ENCODE assay signal across 11 mouse cellular contexts in the genomic region with DNA sequence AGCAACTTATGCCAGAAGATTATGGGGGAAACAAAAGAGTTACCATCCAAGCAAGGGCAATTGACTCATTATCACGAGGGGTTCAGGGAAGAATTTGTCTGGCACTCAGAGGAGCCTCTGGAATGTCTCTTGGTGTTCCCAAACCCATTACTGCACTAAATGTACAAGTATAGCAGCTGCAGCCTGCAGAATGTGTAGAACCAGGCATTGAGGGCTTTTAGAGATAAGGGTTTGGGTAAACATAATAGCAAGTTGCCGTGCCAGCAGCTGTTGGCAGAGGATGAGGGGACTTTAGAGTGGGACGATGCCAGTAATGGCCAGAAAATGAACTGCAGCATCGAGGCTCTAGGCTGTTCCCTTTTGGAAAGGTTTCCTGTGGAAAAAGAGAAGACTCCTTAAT. TPM values are rescaled to one million over a fixed set of nuclear protein-coding genes. Genes with fewer than 3 reads are reported as not detected.
A peak's percentile ranks its signal among the peaks of the same experiment; 100 is the strongest.
DNase-seq lines count a peak whose midpoint lies in the region; ATAC-seq and TF ChIP-seq lines count a peak whose summit lies in the region.
"Had no signal": no experiment of that assay in that cellular context is flagged by ENCODE, and none has a peak within 500 bp of the region (broad histone marks: within the 10 kb centered on the region; RNA-seq: fewer than 3 reads in every experiment).

No protein-coding gene starts in this region.

- no peak overlapping the region for H3K4me3 ChIP-seq in hindbrain, postnatal 0 days (ENCODE audit: low read length)
- H3K4me3 ChIP-seq in hindbrain, embryonic 13.5 days: no peak overlapping the region
- H3K4me3 ChIP-seq in intestine, embryonic 15.5 days (replicated peaks): no peak overlapping the region
- H3K4me3 ChIP-seq in gastrocnemius, adult 2 months: no peak overlapping the region
- H3K4me3 ChIP-seq: embryonic facial prominence, embryonic 13.5 days had no signal

- no peaks in the 10 kb centered on the region for H3K4me1 ChIP-seq in hindbrain, postnatal 0 days (ENCODE audit: insufficient read depth, low read length)
- no peaks in the 10 kb centered on the region for H3K4me1 ChIP-seq in hindbrain, embryonic 13.5 days (replicated peaks)
- H3K4me1 ChIP-seq in intestine, embryonic 15.5 days (replicated peaks): no peaks in the 10 kb centered on the region
- H3K4me1 ChIP-seq: embryonic facial prominence, embryonic 13.5 days had no signal

- peak; percentile 33 for DNase-seq in hindbrain, postnatal 0 days (ENCODE audit: low spot score)
- peak; percentile 52 for DNase-seq in brain, embryonic 14.5 days (ENCODE audit: low read depth)
- DNase-seq in heart, postnatal 36 days: peak; percentile 17 to 31
- no peak for DNase-seq in gastrocnemius, adult 2 months
- DNase-seq: cerebellum, adult 11-12 months; right cerebral cortex, postnatal 4 days had no signal

- H3K9ac ChIP-seq in hindbrain, postnatal 0 days (replicated peaks; ENCODE audit: low read length): no peak overlapping the region
- H3K9ac ChIP-seq in hindbrain, embryonic 13.5 days: no peak overlapping the region
- no peak overlapping the region for H3K9ac ChIP-seq in intestine, embryonic 15.5 days
- H3K9ac ChIP-seq: embryonic facial prominence, embryonic 13.5 days had no signal

- H3K4me2 ChIP-seq in hindbrain, postnatal 0 days (ENCODE audit: low read depth, low read length): no peak overlapping the region
- H3K4me2 ChIP-seq in hindbrain, embryonic 13.5 days: no peak overlapping the region
- no peak overlapping the region for H3K4me2 ChIP-seq in intestine, embryonic 15.5 days (replicated peaks)
- H3K4me2 ChIP-seq: embryonic facial prominence, embryonic 13.5 days had no signal

- no peak for TF ChIP-seq POLR2A in brain, embryonic 14.5 days (IDR thresholded peaks at IDR 0.05; ENCODE audit: borderline replicate concordance, extremely low read depth, insufficient read depth, insufficient read length, poor library complexity, severe bottlenecking)

- H3K27me3 ChIP-seq in hindbrain, postnatal 0 days (ENCODE audit: insufficient read depth, low read length): no peaks in the 10 kb centered on the region
- H3K27me3 ChIP-seq in hindbrain, embryonic 13.5 days: no peaks in the 10 kb centered on the region
- H3K27me3 ChIP-seq in intestine, embryonic 15.5 days (replicated peaks): no peaks in the 10 kb centered on the region
- H3K27me3 ChIP-seq: embryonic facial prominence, embryonic 13.5 days had no signal

- no peaks in the 10 kb centered on the region for H3K9me3 ChIP-seq in hindbrain, postnatal 0 days (ENCODE audit: low read length)
- no peaks in the 10 kb centered on the region for H3K9me3 ChIP-seq in hindbrain, embryonic 13.5 days
- H3K9me3 ChIP-seq in intestine, embryonic 15.5 days: no peaks in the 10 kb centered on the region

- intact Hi-C loops in heart, postnatal 36 days (cut with DNase I): loop anchor here (5.0 kb wide), 1 partner anchor 37 kb away; no protein-coding TSS in a partner anchor
- intact Hi-C loops in gastrocnemius, adult 2 months (cut with DNase I): loop anchor here (5.0 kb wide), 1 partner anchor 42 kb away; no protein-coding TSS in a partner anchor

- ATAC-seq in hindbrain, postnatal 0 days: no peak
- ATAC-seq in hindbrain, embryonic 13.5 days (ENCODE audit: low FRiP score): no peak
- ATAC-seq in megakaryocyte-erythroid progenitor cell, adult 5-6 weeks (replicated peaks; ENCODE audit: low FRiP score, low TSS enrichment, poor library complexity, severe bottlenecking): peak; percentile 89
- no peak for ATAC-seq in intestine, embryonic 15.5 days

- 0 out of 2 replicates have a peak, but pooled peaks have one; percentile 13 for TF ChIP-seq CTCF in hindbrain, postnatal 0 days (IDR thresholded peaks at IDR 0.05; ENCODE audit: low read depth)
- TF ChIP-seq CTCF in brain, embryonic 14.5 days (IDR thresholded peaks at IDR 0.05; ENCODE audit: borderline replicate concordance, extremely low read depth, insufficient read depth, insufficient read length): no peak
- no peak for TF ChIP-seq CTCF in gastrocnemius, adult 2 months (IDR thresholded peaks at IDR 0.05)

- WGBS in hindbrain, postnatal 0 days: 39% methylated on average over 4 of the region's 4 CpGs
- WGBS in hindbrain, embryonic 13.5 days: 70% methylated on average over 4 of the region's 4 CpGs
- WGBS in intestine, embryonic 15.5 days: 53% methylated on average over 4 of the region's 4 CpGs

- no peak overlapping the region for H3K27ac ChIP-seq in hindbrain, postnatal 0 days
- H3K27ac ChIP-seq in hindbrain, embryonic 13.5 days: no peak overlapping the region
- H3K27ac ChIP-seq in intestine, embryonic 15.5 days: no peak overlapping the region
- no peak overlapping the region for H3K27ac ChIP-seq in gastrocnemius, adult 2 months
- H3K27ac ChIP-seq: embryonic facial prominence, embryonic 13.5 days; macrophage had no signal

- no peaks in the 10 kb centered on the region for H3K36me3 ChIP-seq in hindbrain, postnatal 0 days (ENCODE audit: insufficient read depth, low read length)
- 0 out of 2 replicates have a peak, but pooled peaks cover under 1% of the 10 kb centered on the region for H3K36me3 ChIP-seq in hindbrain, embryonic 13.5 days
- H3K36me3 ChIP-seq in intestine, embryonic 15.5 days: no peaks in the 10 kb centered on the region
- H3K36me3 ChIP-seq: embryonic facial prominence, embryonic 13.5 days had no signal

RNA-seq across cellular contexts. Expression of a gene that starts 36.8 kb away (rescaled TPM):
- total RNA-seq in hindbrain, postnatal 0 days (2014; rRNA removed): 14.6 and 17.4 TPM in 2 replicates
- polyA plus RNA-seq in hindbrain, postnatal 0 days (2015; fragmentation: Nextera tagmentation; extraction: Ambion mirVana): 17.6 and 18.2 TPM in 2 replicates
- polyA plus RNA-seq in hindbrain, embryonic 13.5 days (2015; fragmentation: Nextera tagmentation; extraction: Ambion mirVana): 20.1 and 21.1 TPM in 2 replicates
- 13.8 and 15.4 TPM in 2 replicates for polyA plus RNA-seq in brain, embryonic 14.5 days (2012; rRNA removed)
- 10 to 100 TPM; 16.6 to 20.1 TPM for total RNA-seq in heart, postnatal 36 days (2021)
- 18.2 and 20.9 TPM in 2 replicates for total RNA-seq in megakaryocyte-erythroid progenitor cell, adult 5-6 weeks (2014; fragmentation: Nextera tagmentation)
- total RNA-seq in megakaryocyte-erythroid progenitor cell, adult 5-6 weeks (2017): 35.8 and 47.0 TPM in 2 replicates
- polyA plus RNA-seq in intestine, embryonic 15.5 days (2015; fragmentation: Nextera tagmentation; extraction: Ambion mirVana): 21.0 and 23.3 TPM in 2 replicates
- total RNA-seq in gastrocnemius, adult 2 months (2021): 10 to 100 TPM; 17.6 to 19.4 TPM

RNA-seq across cellular contexts. Expression of a gene that starts 47.1 kb away (rescaled TPM):
- total RNA-seq in hindbrain, postnatal 0 days (2014; rRNA removed): 1.6 and 1.8 TPM in 2 replicates
- 0.15 and 0.26 TPM in 2 replicates for polyA plus RNA-seq in hindbrain, postnatal 0 days (2015; fragmentation: Nextera tagmentation; extraction: Ambion mirVana)
- polyA plus RNA-seq in hindbrain, embryonic 13.5 days (2015; fragmentation: Nextera tagmentation; extraction: Ambion mirVana): 0.69 and 1.0 TPM in 2 replicates
- 0.74 and 0.75 TPM in 2 replicates for polyA plus RNA-seq in brain, embryonic 14.5 days (2012; rRNA removed)
- 1 to 10 TPM; 4.8 to 6.1 TPM for total RNA-seq in heart, postnatal 36 days (2021)
- not detected in 2 replicates for total RNA-seq in megakaryocyte-erythroid progenitor cell, adult 5-6 weeks (2014; fragmentation: Nextera tagmentation)
- 0.19 TPM in 1 of 2 replicates, not detected in the other for total RNA-seq in megakaryocyte-erythroid progenitor cell, adult 5-6 weeks (2017)
- polyA plus RNA-seq in intestine, embryonic 15.5 days (2015; fragmentation: Nextera tagmentation; extraction: Ambion mirVana): 0.37 and 0.55 TPM in 2 replicates
- 10 to 100 TPM; 15.6 to 18.1 TPM for total RNA-seq in gastrocnemius, adult 2 months (2021)
- polyA plus RNA-seq: macrophage had no signal
